Mouse (Mus musculus) frontal cortex, adult (tissue): ENCODE data around the gene Tmco3.
"Not testable (repeated sequence)": the region's sequence is repeated elsewhere in the genome, so short reads cannot be mapped to it uniquely, and the experiment has no call there.

ENCODE experiments used
- ATAC-seq: cut with Nextera tagmentation; 2 replicates; pipeline ENCODE4 v1.9.2; 2017; ENCODE audit warnings: mild to moderate bottlenecking, moderate library complexity, mixed read lengths; ENCODE audit not compliant: low TSS enrichment

Tmco3 gene

GRCm38 (mm10) chr8:13306309-13306909, 18.4 kb downstream of the Tmco3 start:
- no peak for ATAC-seq

- ATAC-seq = no peak
These were observed 18.9 kb downstream of the Tmco3 start for GRCm38 (mm10) chr8:13306916-13307315.

- no peak for ATAC-seq
These were observed 26.9 kb downstream of the Tmco3 start for GRCm38 (mm10) chr8:13314922-13315321.

GRCm38 (mm10) chr8:13316671-13317070, 28.7 kb downstream of the Tmco3 start:
- ATAC-seq = no peak

- ATAC-seq = no peak
These were observed 38.6 kb downstream of the Tmco3 start for GRCm38 (mm10) chr8:13326598-13326997.

- no peak for ATAC-seq
These were observed 46.7 kb downstream of the Tmco3 start for GRCm38 (mm10) chr8:13334671-13335070.

- ATAC-seq = not testable (repeated sequence)
These were observed 49.3 kb downstream of the Tmco3 start for GRCm38 (mm10) chr8:13337245-13337644.

- ATAC-seq = 0 out of 2 replicates have a peak, but pooled peaks have one; percentile 13
These were observed 49.7 kb downstream of the Tmco3 start for GRCm38 (mm10) chr8:13337678-13338077.

GRCm38 (mm10) chr8:13338255-13338860, 50.4 kb downstream of the Tmco3 start, which contains the start of gene Tfdp1:
Gene Tfdp1 (plus strand): TSS chr8:13338751.
- peak; percentile 83 for ATAC-seq

GRCm38 (mm10) chr8:13338901-13339645, 51.1 kb downstream of the Tmco3 start:
- peak; percentile 50 for ATAC-seq

GRCm38 (mm10) chr8:13339646-13339990, 51.6 kb downstream of the Tmco3 start:
- no peak for ATAC-seq

GRCm38 (mm10) chr8:13340650-13341049, 52.7 kb downstream of the Tmco3 start:
- no peak for ATAC-seq

GRCm38 (mm10) chr8:13342340-13342739, 54.4 kb downstream of the Tmco3 start:
- ATAC-seq = no peak

GRCm38 (mm10) chr8:13343134-13343533, 55.1 kb downstream of the Tmco3 start:
- no peak for ATAC-seq

- no peak for ATAC-seq
These were observed 62.1 kb downstream of the Tmco3 start for GRCm38 (mm10) chr8:13350052-13350451.

- ATAC-seq = no peak
These were observed 63.6 kb downstream of the Tmco3 start for GRCm38 (mm10) chr8:13351593-13351992.

- peak; percentile 35; the same call in 1 of the 2 replicates for ATAC-seq
These were observed 64.6 kb downstream of the Tmco3 start for GRCm38 (mm10) chr8:13352601-13353000.

GRCm38 (mm10) chr8:13353155-13353833, 65.3 kb downstream of the Tmco3 start:
- peak; percentile 4; the same call in 1 of the 2 replicates for ATAC-seq

GRCm38 (mm10) chr8:13353883-13354282, 65.9 kb downstream of the Tmco3 start:
- ATAC-seq = no peak

- ATAC-seq = no peak
These were observed 68.2 kb downstream of the Tmco3 start for GRCm38 (mm10) chr8:13356221-13356620.

GRCm38 (mm10) chr8:13356681-13357080, 68.7 kb downstream of the Tmco3 start:
- ATAC-seq = no peak

GRCm38 (mm10) chr8:13360213-13360612, 72.2 kb downstream of the Tmco3 start:
- no peak for ATAC-seq
